Mouse (Mus musculus) ovary, postnatal 10 days (tissue): Measurements from ENCODE around the gene Tpt1.
"Not testable (repeated sequence)": the region's sequence is repeated elsewhere in the genome, so short reads cannot be mapped to it uniquely, and the experiment has no call there.

ENCODE experiments used
- DNase-seq: peaks from one replicate; pipeline ENCODE4 v3.0.0; 2022; ENCODE audit warnings: low spot score

Gene Tpt1

GRCm38 (mm10) chr14:75844867-75845697, at the start of gene Tpt1:
Gene Tpt1 (plus strand): TSS chr14:75845093.
- peak; percentile 98 for DNase-seq

GRCm38 (mm10) chr14:75795918-75796317, 49.0 kb upstream of the Tpt1 start:
- no peak for DNase-seq

- no peak for DNase-seq
These were observed 47.0 kb upstream of the Tpt1 start for GRCm38 (mm10) chr14:75797769-75798386.

- no peak for DNase-seq
These were observed 37.1 kb upstream of the Tpt1 start for GRCm38 (mm10) chr14:75807800-75808199.

GRCm38 (mm10) chr14:75809931-75810330, 35.0 kb upstream of the Tpt1 start:
- no peak for DNase-seq

GRCm38 (mm10) chr14:75818528-75818927, 26.4 kb upstream of the Tpt1 start:
- no peak for DNase-seq

GRCm38 (mm10) chr14:75819341-75819740, 25.6 kb upstream of the Tpt1 start:
- no peak for DNase-seq

GRCm38 (mm10) chr14:75820007-75820406, 24.9 kb upstream of the Tpt1 start:
- no peak for DNase-seq

- no peak for DNase-seq
These were observed 18.0 kb upstream of the Tpt1 start for GRCm38 (mm10) chr14:75826851-75827410.

GRCm38 (mm10) chr14:75828221-75828620, 16.7 kb upstream of the Tpt1 start:
- DNase-seq: no peak

GRCm38 (mm10) chr14:75828866-75829806, 15.8 kb upstream of the Tpt1 start:
- DNase-seq: peak; percentile 71

GRCm38 (mm10) chr14:75829817-75830216, 15.1 kb upstream of the Tpt1 start:
- not testable (repeated sequence) for DNase-seq

GRCm38 (mm10) chr14:75832031-75832430, 12.9 kb upstream of the Tpt1 start:
- DNase-seq: no peak

- DNase-seq: no peak
These were observed 11.9 kb upstream of the Tpt1 start for GRCm38 (mm10) chr14:75832982-75833381.

GRCm38 (mm10) chr14:75833546-75834250, 11.2 kb upstream of the Tpt1 start:
- DNase-seq: peak; percentile 32

GRCm38 (mm10) chr14:75834251-75834738, 10.6 kb upstream of the Tpt1 start:
- DNase-seq: peak; percentile 46

- no peak for DNase-seq
These were observed 10.0 kb upstream of the Tpt1 start for GRCm38 (mm10) chr14:75834739-75835381.

- no peak for DNase-seq
These were observed 8.3 kb upstream of the Tpt1 start for GRCm38 (mm10) chr14:75836579-75836978.

GRCm38 (mm10) chr14:75837048-75837916, 7.6 kb upstream of the Tpt1 start:
- no peak for DNase-seq

- not testable (repeated sequence) for DNase-seq
These were observed 3.1 kb upstream of the Tpt1 start for GRCm38 (mm10) chr14:75841758-75842157.
